In the genomic region with DNA sequence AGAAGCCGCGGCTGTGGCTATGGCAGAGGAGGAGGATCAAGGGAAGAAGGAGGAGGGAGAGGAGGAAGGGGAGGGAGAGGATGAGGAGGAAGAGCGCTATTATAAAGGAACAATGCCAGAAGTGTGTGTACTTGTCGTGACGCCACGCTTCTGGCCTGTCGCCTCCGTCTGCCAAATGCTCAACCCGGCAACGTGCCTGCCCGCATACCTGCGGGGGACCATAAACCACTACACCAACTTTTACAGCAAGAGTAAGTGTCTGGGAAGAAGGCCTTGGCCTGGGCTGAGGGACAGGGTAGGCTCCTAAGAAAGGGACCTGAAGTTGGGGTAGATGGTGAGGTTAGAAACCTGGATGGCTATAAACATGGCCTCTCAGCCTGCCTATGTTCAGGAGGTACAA, we compare ENCODE assay signal across 12 mouse cellular contexts.
"Had no signal": no experiment of that assay in that cellular context is flagged by ENCODE, and none has a peak within 500 bp of the region (broad histone marks: within the 10 kb centered on the region; RNA-seq: fewer than 3 reads in every experiment).

No protein-coding gene starts in this region.

- ATAC-seq: liver, postnatal 0 days; midbrain, embryonic 15.5 days had no signal

- H3K9me3 ChIP-seq: limb, embryonic 12.5 days; liver, embryonic 13.5 days; midbrain, embryonic 15.5 days; neural tube, embryonic 12.5 days had no signal

- H3K4me1 ChIP-seq: limb, embryonic 12.5 days; midbrain, embryonic 15.5 days; neural tube, embryonic 12.5 days had no signal

- DNase-seq: liver; liver, embryonic 13.5 days; liver, postnatal 0 days; right cerebral cortex, postnatal 4 days; spleen, adult 18-20 months; thymus, adult 18-20 months; thymus, postnatal 14 days had no signal

- H3K9ac ChIP-seq: limb, embryonic 12.5 days; liver, embryonic 13.5 days; liver, postnatal 0 days; midbrain, embryonic 15.5 days; neural tube, embryonic 12.5 days had no signal

- H3K27ac ChIP-seq: kidney, postnatal 0 days; layer of hippocampus, adult 2 months; limb, embryonic 12.5 days; liver, embryonic 13.5 days; midbrain, embryonic 15.5 days; neural tube, embryonic 12.5 days had no signal

- H3K27me3 ChIP-seq: limb, embryonic 12.5 days; liver, embryonic 13.5 days; midbrain, embryonic 15.5 days; neural tube, embryonic 12.5 days had no signal

- H3K4me3 ChIP-seq: layer of hippocampus, adult 2 months; limb, embryonic 12.5 days; liver, embryonic 13.5 days; midbrain, embryonic 15.5 days; neural tube, embryonic 12.5 days had no signal

- H3K4me2 ChIP-seq: limb, embryonic 12.5 days; liver, embryonic 13.5 days; midbrain, embryonic 15.5 days; neural tube, embryonic 12.5 days had no signal
